Mouse (Mus musculus) CH12.LX (cell line): ENCODE measurements at regions not wholly inside any gene's neighbourhood (a gene's known extent, or its start where the extent isn't known, plus 50 kb on each side); places are given as distances from the start of the nearest gene placed in this dataset.

ENCODE experiments used
- EP300 ChIP-seq: IDR thresholded peaks from 2 replicates; pipeline ENCODE4 v1.6.1; 2011; ENCODE audit warnings: low read length, improper control_type of control experiment
- HCFC1 ChIP-seq: IDR thresholded peaks from 2 replicates; pipeline ENCODE4 v1.6.1; 2012; ENCODE audit warnings: low read depth, mild to moderate bottlenecking, inconsistent platforms, low read length, improper control_type of control experiment
- POLR2A ChIP-seq: IDR thresholded peaks from 2 replicates; pipeline ENCODE4 v1.6.1; 2011; ENCODE audit warnings: low read depth, mild to moderate bottlenecking, improper control_type of control experiment, low read length
- SMC3 ChIP-seq: IDR thresholded peaks from 2 replicates; pipeline ENCODE4 v1.6.1; 2011; ENCODE audit warnings: low read depth, low read length, improper control_type of control experiment
- TBP ChIP-seq: conservative IDR thresholded peaks from 2 replicates; pipeline ENCODE4 v1.6.1; 2011; ENCODE audit warnings: low read depth, low read length, improper control_type of control experiment

GRCm38 (mm10) chr8:49441270-49441669, 597.5 kb upstream of the Tenm3 start:
- no peak for TF ChIP-seq TBP
- no peak for TF ChIP-seq SMC3
- no peak for TF ChIP-seq HCFC1
- TF ChIP-seq POLR2A: no peak
- no peak for TF ChIP-seq EP300
